In the genomic region with DNA sequence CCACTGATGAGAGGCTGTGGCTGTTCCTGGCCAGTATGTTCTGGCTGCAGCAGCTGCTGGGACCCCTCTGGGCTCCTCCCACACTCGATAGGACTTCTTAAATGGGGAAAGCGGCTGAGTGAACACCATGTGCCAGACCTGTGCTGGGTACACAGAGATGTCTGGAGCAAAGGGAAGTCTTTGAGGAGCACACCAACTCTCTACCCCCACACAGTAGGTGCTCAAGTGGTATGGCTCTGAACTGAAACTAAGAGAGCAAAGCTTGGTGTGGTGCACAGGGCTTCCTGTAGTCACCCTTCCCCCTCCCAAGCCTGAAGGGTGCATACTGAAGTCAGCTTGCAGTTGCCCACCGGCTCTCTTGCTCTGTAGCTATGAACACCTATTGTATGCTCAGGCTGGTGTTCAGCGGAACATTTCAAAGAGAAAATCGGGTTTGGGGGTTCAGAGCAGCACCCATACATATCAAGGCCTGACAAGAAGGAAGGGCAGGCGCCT, we compare ENCODE assay signal across 10 mouse cellular contexts. TPM values are rescaled to one million over a fixed set of nuclear protein-coding genes. Genes with fewer than 3 reads are reported as not detected.
DNase-seq lines count a peak whose midpoint lies in the region; ATAC-seq lines count a peak whose summit lies in the region.
"Had no signal": no experiment of that assay in that cellular context is flagged by ENCODE, and none has a peak within 500 bp of the region (broad histone marks: within the 10 kb centered on the region; RNA-seq: fewer than 3 reads in every experiment).

No protein-coding gene starts in this region.

- H3K9me3 ChIP-seq in heart, embryonic 16.5 days (replicated peaks; ENCODE audit: control insufficient read depth, low read length) = no peaks in the 10 kb centered on the region
- no peaks in the 10 kb centered on the region for H3K9me3 ChIP-seq in embryonic facial prominence, embryonic 10.5 days

- no peak for DNase-seq in heart, adult 9 months (ENCODE audit: low spot score in 2 of 2)
- DNase-seq in CD4-positive helper T cell, adult 2 months (ENCODE audit: low read depth, low spot score) = peak; percentile 72
- no peak for DNase-seq in embryonic facial prominence, embryonic 10.5 days (ENCODE audit: low spot score)
- DNase-seq in embryo, embryonic 9.5 days (ENCODE audit: extremely low spot score) = no peak
- DNase-seq in adipocyte (ENCODE audit: low spot score) = no peak
- DNase-seq: cerebellum, postnatal 14 days; kidney, postnatal 10 days had no signal

- H3K4me2 ChIP-seq in heart, embryonic 16.5 days (ENCODE audit: low read depth, low read length) = peak overlapping the region; percentile 89

- H3K9ac ChIP-seq in heart, embryonic 16.5 days (ENCODE audit: low read length) = peak overlapping the region; percentile 17; the same call in 1 of the 2 replicates

- H3K27me3 ChIP-seq in heart, embryonic 16.5 days (ENCODE audit: control insufficient read depth, insufficient read depth, low read length) = no peaks in the 10 kb centered on the region
- 0 out of 2 replicates have a peak, but pooled peaks cover 24% of the 10 kb centered on the region for H3K27me3 ChIP-seq in embryonic facial prominence, embryonic 10.5 days (replicated peaks; ENCODE audit: low read depth, poor library complexity, severe bottlenecking)

- H3K4me3 ChIP-seq in heart, embryonic 16.5 days (ENCODE audit: low read length) = peak overlapping the region; percentile 10; the same call in 1 of the 2 replicates
- H3K4me3 ChIP-seq in embryonic facial prominence, embryonic 10.5 days = peak overlapping the region; percentile 79
- H3K4me3 ChIP-seq in macrophage (ENCODE audit: inconsistent target) = peak overlapping the region; percentile 31; the same call in 1 of the 2 replicates

- H3K36me3 ChIP-seq in heart, embryonic 16.5 days (ENCODE audit: control insufficient read depth, insufficient read depth) = 0 out of 2 replicates have a peak, but pooled peaks cover 3% of the 10 kb centered on the region
- peaks cover 42% of the 10 kb centered on the region for H3K36me3 ChIP-seq in embryonic facial prominence, embryonic 10.5 days (replicated peaks)
- peaks cover 16% of the 10 kb centered on the region for H3K36me3 ChIP-seq in macrophage (ENCODE audit: inconsistent target)

- H3K79me2 ChIP-seq in macrophage (ENCODE audit: inconsistent target) = peaks cover 32% of the 10 kb centered on the region

- H3K27ac ChIP-seq in heart, embryonic 16.5 days (ENCODE audit: low read length) = peak overlapping the region; percentile 60
- peak overlapping the region; percentile 87 for H3K27ac ChIP-seq in embryonic facial prominence, embryonic 10.5 days (replicated peaks)
- peak overlapping the region; percentile 43 for H3K27ac ChIP-seq in macrophage

- 40% methylated on average over 6 of the region's 6 CpGs for WGBS in heart, embryonic 16.5 days
- WGBS in embryonic facial prominence, embryonic 10.5 days = 57% methylated on average over 6 of the region's 6 CpGs
- 17% methylated on average over 6 of the region's 6 CpGs for WGBS in macrophage (ENCODE audit: missing documents)

- ATAC-seq in heart, embryonic 16.5 days (replicated peaks; ENCODE audit: extremely low read depth, insufficient read depth, low FRiP score) = no peak; the same call in 1 of the 2 replicates
- no peak for ATAC-seq in frontal cortex, adult (ENCODE audit: low TSS enrichment)

- H3K4me1 ChIP-seq in heart, embryonic 16.5 days (ENCODE audit: control insufficient read depth, insufficient read depth, low read length) = peaks cover 49% of the 10 kb centered on the region
- H3K4me1 ChIP-seq in embryonic facial prominence, embryonic 10.5 days = peaks cover 82% of the 10 kb centered on the region

RNA-seq across cellular contexts. Expression of a gene that starts 0.9 kb away (rescaled TPM):
- 0.20 and 0.41 TPM in 2 replicates for polyA plus RNA-seq in heart, embryonic 16.5 days (2015; fragmentation: Nextera tagmentation; extraction: Ambion mirVana)
- polyA plus RNA-seq in embryonic facial prominence, embryonic 10.5 days (2016; fragmentation: Nextera tagmentation; extraction: Ambion mirVana) = 0.34 and 0.74 TPM in 2 replicates
- 1 to 10 TPM in 9 of 26 experiments, under 1 TPM in 10, not detected in 7; 0.31 to 2.4 (median 0.98) TPM for total RNA-seq in macrophage (2018; cell fraction: chromatin; rRNA removed)
- 1 to 10 TPM in 1 of 26 experiments, under 1 TPM in 22, not detected in 3; 0.10 to 1.0 (median 0.40) TPM for total RNA-seq in macrophage (2018; cell fraction: cytosol; rRNA removed)
- total RNA-seq in macrophage (2018; cell fraction: nucleus; rRNA removed) = 1 to 10 TPM in 1 of 26 experiments, under 1 TPM in 14, not detected in 11; 0.18 to 1.1 (median 0.66) TPM
- 0.25 to 0.59 TPM in 2 of 3 replicates, not detected in the other for polyA plus RNA-seq in macrophage (2018)

RNA-seq across cellular contexts. Expression of a gene that starts 1.0 kb away (rescaled TPM):
- polyA plus RNA-seq in heart, embryonic 16.5 days (2015; fragmentation: Nextera tagmentation; extraction: Ambion mirVana) = 19.8 and 20.0 TPM in 2 replicates
- polyA plus RNA-seq in embryonic facial prominence, embryonic 10.5 days (2016; fragmentation: Nextera tagmentation; extraction: Ambion mirVana) = 35.6 and 36.1 TPM in 2 replicates
- 100 to 1,000 TPM in 17 of 26 experiments, 10 to 100 TPM in 9; 18.8 to 471 (median 176) TPM for total RNA-seq in macrophage (2018; cell fraction: chromatin; rRNA removed)
- 100 to 1,000 TPM in 11 of 26 experiments, 10 to 100 TPM in 15; 31.5 to 168 (median 84.8) TPM for total RNA-seq in macrophage (2018; cell fraction: cytosol; rRNA removed)
- 100 to 1,000 TPM in 14 of 26 experiments, 10 to 100 TPM in 12; 22.3 to 199 (median 104) TPM for total RNA-seq in macrophage (2018; cell fraction: nucleus; rRNA removed)
- 67.4 to 90.3 TPM (median 70.9 TPM) in 3 replicates for polyA plus RNA-seq in macrophage (2018)

RNA-seq across cellular contexts. Expression of a gene that starts 15.2 kb away (rescaled TPM):
- 16.9 and 18.3 TPM in 2 replicates for polyA plus RNA-seq in heart, embryonic 16.5 days (2015; fragmentation: Nextera tagmentation; extraction: Ambion mirVana)
- polyA plus RNA-seq in embryonic facial prominence, embryonic 10.5 days (2016; fragmentation: Nextera tagmentation; extraction: Ambion mirVana) = 32.6 and 36.5 TPM in 2 replicates
- total RNA-seq in macrophage (2018; cell fraction: chromatin; rRNA removed) = 1 to 10 TPM in 23 of 26 experiments, under 1 TPM in 1, not detected in 2; 0.66 to 5.7 (median 3.7) TPM
- total RNA-seq in macrophage (2018; cell fraction: cytosol; rRNA removed) = under 1 TPM; 0.05 to 0.84 (median 0.33) TPM
- 10 to 100 TPM in 1 of 26 experiments, 1 to 10 TPM in 24, under 1 TPM in 1; 0.82 to 11.1 (median 4.4) TPM for total RNA-seq in macrophage (2018; cell fraction: nucleus; rRNA removed)
- polyA plus RNA-seq in macrophage (2018) = 0.13 to 1.2 TPM (median 0.70 TPM) in 3 replicates

RNA-seq across cellular contexts. Expression of a gene that starts 21.6 kb away (rescaled TPM):
- polyA plus RNA-seq in heart, embryonic 16.5 days (2015; fragmentation: Nextera tagmentation; extraction: Ambion mirVana) = 44.9 and 48.9 TPM in 2 replicates
- polyA plus RNA-seq in embryonic facial prominence, embryonic 10.5 days (2016; fragmentation: Nextera tagmentation; extraction: Ambion mirVana) = 52.0 and 53.5 TPM in 2 replicates
- 100 to 1,000 TPM in 24 of 26 experiments, 10 to 100 TPM in 2; 71.9 to 245 (median 168) TPM for total RNA-seq in macrophage (2018; cell fraction: chromatin; rRNA removed)
- total RNA-seq in macrophage (2018; cell fraction: cytosol; rRNA removed) = 10 to 100 TPM; 65.1 to 86.4 (median 78.3) TPM
- 100 to 1,000 TPM in 15 of 26 experiments, 10 to 100 TPM in 11; 55.6 to 160 (median 110) TPM for total RNA-seq in macrophage (2018; cell fraction: nucleus; rRNA removed)
- polyA plus RNA-seq in macrophage (2018) = 54.0 to 74.5 TPM (median 65.4 TPM) in 3 replicates

RNA-seq across cellular contexts. Expression of a gene that starts 28.0 kb away (rescaled TPM):
- 718 and 722 TPM in 2 replicates for polyA plus RNA-seq in heart, embryonic 16.5 days (2015; fragmentation: Nextera tagmentation; extraction: Ambion mirVana)
- polyA plus RNA-seq in embryonic facial prominence, embryonic 10.5 days (2016; fragmentation: Nextera tagmentation; extraction: Ambion mirVana) = 241 and 316 TPM in 2 replicates
- total RNA-seq in macrophage (2018; cell fraction: chromatin; rRNA removed) = 100 to 1,000 TPM in 1 of 26 experiments, 10 to 100 TPM in 25; 10.4 to 333 (median 30.0) TPM
- total RNA-seq in macrophage (2018; cell fraction: cytosol; rRNA removed) = 1,000 to 10,000 TPM in 18 of 26 experiments, 100 to 1,000 TPM in 8; 732 to 2,113 (median 1,238) TPM
- total RNA-seq in macrophage (2018; cell fraction: nucleus; rRNA removed) = 100 to 1,000 TPM in 25 of 26 experiments, 10 to 100 TPM in 1; 69.0 to 290 (median 144) TPM
- 1,502 to 3,219 TPM (median 3,114 TPM) in 3 replicates for polyA plus RNA-seq in macrophage (2018)

Comparison
In these comparisons a context has a peak if more than half of its experiments do, and no peak if none do; other contexts are left out.
1. H3K4me3 ChIP-seq: peak in every context shown above with its lines; median percentile 79 in embryonic facial prominence, embryonic 10.5 days; 31 in macrophage; 10 in heart, embryonic 16.5 days.